Mouse (Mus musculus) Patski (cell line): ENCODE measurements around the gene Rerg. TPM values are rescaled to one million over a fixed set of nuclear protein-coding genes. Genes with fewer than 3 reads are reported as not detected.
A peak's percentile ranks its signal among the peaks of the same experiment; 100 is the strongest.

Experiments used
- ATAC-seq: fragments of 100-300 bp; one replicate; pipeline ENCODE4 v1.8.0; 2021
- CTCF ChIA-PET: fragments of 350-600 bp; sonication (Branson Sonifier 250); formaldehyde crosslinking; loops from one replicate; lab custom pipeline; 2022; ENCODE audit warnings: inconsistent platforms; lab: Charles Lee
- POLR2A ChIA-PET: fragments of 350-600 bp; sonication (Branson Sonifier 250); formaldehyde crosslinking; loops from one replicate; lab custom pipeline; 2022; ENCODE audit warnings: antibody characterized with exemption, inconsistent platforms; lab: Charles Lee
- DNase-seq: peaks from one replicate; pipeline ENCODE4 v3.0.0-alpha.2; 2011; ENCODE audit warnings: low read depth, low spot score
- H3K27me3 ChIP-seq: fragments of 371-371 bp; one replicate; pipeline ENCODE4 v1.5.1; 2021
- CTCF ChIP-seq: fragments of 100-300 bp; IDR thresholded peaks from one replicate; pipeline ENCODE4 v1.5.1; 2021
- in situ Hi-C: fragments of 300-500 bp; cut with MboI; formaldehyde crosslinking; loops from 3 replicates; pipeline ENCODE4 v1.11.1; 2018; ENCODE audit warnings: low pct_unique_long_range_greater_than_20kb, mixed read lengths
- polyA plus RNA-seq: library from polyadenylated mRNA; unstranded; gene quantifications from one replicate; pipeline ENCODE4 v1.2.3, GENCODE M21; 2021

Gene Rerg
- polyA plus RNA-seq, 1 experiment from 2014 or later = 2.3 TPM

DNA sequence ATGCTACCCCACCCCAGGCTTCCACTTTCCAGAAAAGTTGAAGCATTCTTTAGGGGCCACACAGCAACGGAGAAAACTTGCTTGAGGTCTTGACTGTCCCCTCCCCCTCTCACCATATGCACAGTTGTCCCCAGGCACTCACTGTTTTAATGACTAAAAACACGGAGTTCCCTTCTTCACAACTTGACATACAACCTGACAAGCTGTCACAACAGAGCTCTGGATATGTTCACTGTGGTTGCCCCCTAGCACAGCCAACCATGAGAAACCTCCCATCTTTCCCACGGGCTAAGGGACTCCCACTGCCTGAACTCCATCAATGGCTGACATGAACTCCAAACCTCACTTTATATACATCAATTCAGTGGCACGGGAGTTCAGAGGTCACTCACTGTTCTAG, 3.5 kb downstream of the Rerg start:
- in situ Hi-C loops = no loop called here
- POLR2A ChIA-PET = interaction anchor here (0.7 kb wide), 1 partner anchor 98 kb away, joined by 4 read pairs; no protein-coding TSS in a partner anchor
- CTCF ChIA-PET = interaction anchor here (0.6 to 1.3 kb wide), 3 partner anchors 44 to 68 kb away, joined by 3 read pairs; no protein-coding TSS in a partner anchor

DNA sequence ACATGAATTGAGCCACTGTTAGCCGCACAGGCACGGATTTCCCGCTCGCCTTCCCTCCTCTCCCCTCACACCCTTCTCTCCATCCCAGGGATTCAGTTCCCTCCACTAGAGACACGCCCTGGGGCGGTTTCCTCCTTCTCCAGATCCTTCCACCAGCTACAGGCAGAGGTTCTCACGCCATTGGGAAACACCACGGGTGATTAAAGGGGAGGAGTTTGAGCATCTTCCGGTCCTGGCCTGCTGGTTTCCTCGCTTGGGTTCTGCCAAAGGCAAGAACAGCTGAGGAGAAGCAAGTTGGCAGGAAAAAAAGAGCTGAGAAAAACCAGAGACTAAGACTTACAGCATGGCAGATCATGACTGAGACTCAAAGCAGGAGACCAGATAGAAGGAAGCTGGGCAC, 6.7 kb downstream of the Rerg start:
- ChIA-PET POLR2A (no interaction called here), CTCF (interaction anchor here (0.9 to 1.6 kb wide), 2 partner anchors 13 to 19 kb away, joined by 3 to 4 read pairs; no protein-coding TSS in a partner anchor)
- in situ Hi-C loops = no loop called here
- ATAC-seq = no peak
- no peaks in the 10 kb centered on the region for H3K27me3 ChIP-seq
- DNase-seq = no peak
- no peak for TF ChIP-seq CTCF

More for the DNA sequence above, 3.5 kb downstream of the Rerg start:
- DNase-seq (no peak), ATAC-seq (no peak)
- no peak for TF ChIP-seq CTCF
- H3K27me3 ChIP-seq = peaks cover 4% of the 10 kb centered on the region

DNA sequence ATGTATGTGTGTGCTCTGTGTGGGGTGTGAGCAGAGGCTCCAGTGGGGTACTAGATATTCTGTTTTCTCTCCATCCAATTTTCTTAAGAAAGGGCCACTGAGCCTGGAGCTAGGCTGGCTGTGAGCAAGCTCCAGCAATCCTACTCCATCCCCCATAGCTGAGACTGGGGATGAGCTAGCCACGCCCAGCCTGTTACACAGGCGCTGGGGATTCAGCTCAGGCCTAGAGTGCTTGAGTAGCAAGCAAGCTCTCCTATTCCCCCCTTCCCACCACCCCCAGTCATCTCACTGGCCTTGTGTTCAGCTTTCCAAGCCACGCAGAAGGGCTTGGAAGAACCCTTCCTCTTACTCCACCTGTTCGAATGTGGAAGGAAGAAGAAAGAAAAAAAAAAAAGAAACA, 7.2 kb downstream of the Rerg start:
- ATAC-seq (no peak), DNase-seq (no peak)
- POLR2A ChIA-PET = no interaction called here
- CTCF ChIA-PET = interaction anchor here (0.9 to 1.6 kb wide), 2 partner anchors 13 to 19 kb away, joined by 3 to 4 read pairs; no protein-coding TSS in a partner anchor
- no peaks in the 10 kb centered on the region for H3K27me3 ChIP-seq
- in situ Hi-C loops = no loop called here
- no peak for TF ChIP-seq CTCF

DNA sequence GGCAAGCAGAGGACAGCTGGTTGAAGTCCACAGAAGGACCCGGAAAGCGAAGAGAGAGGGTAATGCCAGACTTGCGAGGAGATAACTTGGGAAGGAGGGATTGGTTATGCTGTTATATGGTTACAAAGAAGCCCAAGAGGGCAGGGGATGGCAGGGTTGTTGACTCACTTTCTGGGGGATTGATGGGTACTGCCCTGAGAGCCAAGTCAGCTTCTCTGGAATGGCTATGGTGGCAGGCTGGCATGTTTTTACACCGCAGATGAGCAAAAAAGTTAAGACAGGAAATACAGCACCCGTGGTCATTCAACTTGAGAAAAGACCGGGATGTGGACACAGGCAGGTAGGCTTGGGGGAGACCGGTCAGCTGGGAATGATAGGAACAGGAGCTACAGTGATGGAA, 7.8 kb downstream of the Rerg start:
- no peak for ATAC-seq

DNA sequence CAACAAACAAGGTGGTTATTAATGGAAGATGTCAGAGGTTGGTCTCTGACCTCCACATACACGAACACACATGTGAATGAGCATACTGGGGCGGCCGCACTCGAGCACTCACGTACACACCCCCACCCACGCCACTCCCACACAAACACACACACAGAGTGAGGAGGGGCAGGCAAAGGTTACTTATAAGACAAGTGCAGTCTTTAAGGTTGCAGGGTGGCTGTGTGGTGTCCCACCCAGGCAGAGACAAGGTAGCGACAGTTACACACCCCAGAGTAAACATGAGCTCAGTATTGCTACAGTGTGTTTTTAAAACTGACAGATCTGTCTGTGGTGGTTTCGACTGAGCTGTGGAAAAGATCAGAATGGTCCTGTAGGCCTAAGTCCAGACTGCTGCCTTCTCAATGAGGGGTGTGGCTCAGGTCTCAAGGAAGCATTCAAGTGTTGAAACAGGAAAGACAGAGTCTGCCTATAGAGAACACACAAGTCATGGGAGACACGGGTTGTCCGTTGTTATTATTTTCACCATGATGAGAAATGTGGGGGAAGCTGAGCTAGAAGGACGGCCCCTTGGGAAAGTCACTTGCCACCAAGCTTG, 8.7 kb downstream of the Rerg start:
- ATAC-seq = no peak
- ChIA-PET CTCF (interaction anchor here (0.7 to 3.5 kb wide), 3 partner anchors 8 to 105 kb away, joined by 3 to 12 read pairs (median 3); partner anchors contain the start of gene Rerg), POLR2A (no interaction called here)
- no peak for TF ChIP-seq CTCF
- H3K27me3 ChIP-seq = no peaks in the 10 kb centered on the region
- DNase-seq = no peak
- in situ Hi-C loops = no loop called here

More for the DNA sequence above, 7.8 kb downstream of the Rerg start:
- CTCF ChIA-PET = interaction anchor here (0.9 to 1.6 kb wide), 2 partner anchors 12 to 18 kb away, joined by 3 to 4 read pairs; no protein-coding TSS in a partner anchor
- no peak for DNase-seq
- POLR2A ChIA-PET = interaction anchor here (0.6 kb wide), 1 partner anchor 54 kb away, joined by 3 read pairs; no protein-coding TSS in a partner anchor
- no peaks in the 10 kb centered on the region for H3K27me3 ChIP-seq
- in situ Hi-C loops = no loop called here
- no peak for TF ChIP-seq CTCF

DNA sequence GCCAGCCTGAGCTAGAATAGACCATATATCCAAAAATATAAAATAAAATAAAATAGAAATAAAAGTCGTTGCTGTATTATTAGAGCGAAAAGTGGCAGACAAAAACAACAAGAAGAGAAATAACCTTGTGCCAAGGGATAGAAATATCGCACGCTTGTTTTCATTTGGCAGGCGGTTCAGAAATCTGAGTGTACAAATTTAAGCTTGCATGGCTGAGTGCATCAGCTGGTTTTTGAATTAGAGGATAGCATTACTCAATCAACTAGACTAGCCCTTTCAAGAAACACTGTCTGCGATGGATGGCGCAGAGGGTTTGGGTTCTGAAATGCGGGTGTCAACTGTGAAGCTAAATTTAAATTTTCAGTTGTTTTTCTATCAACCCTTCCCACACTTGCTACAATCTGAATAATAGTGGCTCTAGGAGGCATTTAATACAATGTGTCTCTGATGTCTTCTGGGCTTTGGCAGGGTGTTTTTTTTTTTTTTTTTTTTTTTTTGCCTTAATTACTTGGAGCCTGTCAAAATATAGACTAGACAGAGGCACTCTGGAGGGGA, 10.8 kb downstream of the Rerg start:
- ChIA-PET CTCF (interaction anchor here (1.1 to 3.5 kb wide), 4 partner anchors 10 to 61 kb away, joined by 4 to 12 read pairs (median 6); partner anchors contain the start of gene Rerg), POLR2A (no interaction called here)
- no peak for TF ChIP-seq CTCF
- H3K27me3 ChIP-seq = no peaks in the 10 kb centered on the region
- in situ Hi-C loops = no loop called here
- ATAC-seq (peak; percentile 51), DNase-seq (no peak)

DNA sequence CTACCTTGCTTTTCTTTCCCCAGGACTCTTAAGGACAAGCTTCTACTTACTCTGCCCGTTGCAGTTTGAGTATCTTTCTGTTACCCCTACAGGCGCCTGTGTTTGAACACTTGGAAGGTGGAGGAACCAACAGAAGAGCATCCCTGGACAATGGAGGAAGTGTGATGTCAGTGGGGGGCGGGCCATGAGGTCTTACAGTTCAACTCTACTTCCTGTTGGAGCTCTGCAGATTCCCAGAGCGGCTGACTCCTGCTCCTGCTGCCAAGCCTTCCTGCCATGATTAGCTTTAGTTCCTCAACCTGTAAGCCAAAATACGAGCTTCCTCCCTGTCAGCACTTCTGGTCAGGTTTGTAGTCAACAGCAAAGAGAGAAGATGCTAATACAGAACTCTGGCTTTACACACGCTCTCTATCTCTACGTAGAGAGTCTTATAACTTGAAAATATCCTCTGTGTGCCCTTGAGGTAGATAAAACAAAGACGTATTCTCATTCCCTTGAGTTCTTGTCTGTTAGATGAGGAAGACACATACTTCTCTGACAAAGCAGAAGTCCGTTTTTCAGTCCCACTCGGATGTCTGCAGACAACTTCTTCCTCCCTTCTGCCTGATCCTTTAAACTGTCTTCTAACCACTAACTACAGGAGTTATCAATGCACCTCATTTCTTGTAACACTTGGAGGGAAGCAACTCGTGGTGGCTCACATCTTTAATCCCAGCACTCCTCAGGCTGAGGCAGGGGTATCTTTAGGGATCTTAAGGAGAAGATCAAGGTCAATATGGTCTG, 13.7 kb downstream of the Rerg start:
- ChIA-PET CTCF (no interaction called here), POLR2A (no interaction called here)
- in situ Hi-C loops = no loop called here
- TF ChIP-seq CTCF = no peak
- DNase-seq (no peak), ATAC-seq (no peak)
- H3K27me3 ChIP-seq = no peaks in the 10 kb centered on the region

DNA sequence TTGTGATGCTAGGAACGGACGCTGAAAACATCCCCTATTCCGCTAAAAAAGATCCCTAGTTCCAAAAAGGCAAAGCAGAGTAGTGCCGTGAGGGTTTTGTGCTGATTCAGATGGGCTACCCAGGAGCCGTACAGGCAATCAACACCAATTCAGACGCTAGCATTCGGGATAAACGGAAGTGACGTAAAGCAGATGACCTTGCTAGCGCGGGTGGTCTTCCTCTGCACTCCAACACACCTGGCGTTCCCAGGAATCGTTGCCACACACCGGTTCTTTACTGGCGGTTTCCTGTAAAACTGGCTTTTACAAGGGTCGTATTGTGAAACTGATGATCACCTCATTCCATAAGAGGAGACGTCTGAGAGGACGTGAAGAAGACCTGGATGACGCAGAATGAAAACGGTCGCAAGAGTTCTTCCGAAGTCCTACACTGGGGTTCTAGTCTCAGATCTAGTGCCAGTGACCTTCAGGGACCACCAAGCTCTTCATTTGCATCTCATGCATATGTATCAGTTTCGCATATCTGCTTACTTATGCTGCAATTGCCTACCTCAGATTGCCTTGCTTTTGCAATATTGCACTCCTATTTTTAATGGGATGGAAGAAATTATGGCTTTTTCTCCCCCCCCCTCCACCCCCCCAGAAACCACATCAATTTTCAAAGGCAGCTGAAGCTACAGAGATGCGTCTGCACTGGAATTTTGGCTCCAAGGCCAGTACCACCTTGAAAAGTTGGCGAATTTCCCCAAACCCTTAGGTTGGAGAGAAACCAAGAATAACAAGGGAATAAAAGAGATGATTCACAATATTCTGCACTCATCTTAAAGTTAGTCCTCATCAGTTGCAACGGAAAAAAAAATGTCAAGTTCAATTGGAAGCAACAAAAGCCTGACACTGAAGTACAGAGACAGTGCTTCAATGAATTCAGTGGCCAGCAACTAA, 14.8 kb downstream of the Rerg start:
- CTCF ChIA-PET = interaction anchor here (1.0 to 1.2 kb wide), 2 partner anchors 11 to 57 kb away, joined by 3 read pairs; no protein-coding TSS in a partner anchor
- DNase-seq (no peak), ATAC-seq (peak; percentile 63)
- POLR2A ChIA-PET = no interaction called here
- no peaks in the 10 kb centered on the region for H3K27me3 ChIP-seq
- TF ChIP-seq CTCF = no peak
- in situ Hi-C loops = no loop called here

DNA sequence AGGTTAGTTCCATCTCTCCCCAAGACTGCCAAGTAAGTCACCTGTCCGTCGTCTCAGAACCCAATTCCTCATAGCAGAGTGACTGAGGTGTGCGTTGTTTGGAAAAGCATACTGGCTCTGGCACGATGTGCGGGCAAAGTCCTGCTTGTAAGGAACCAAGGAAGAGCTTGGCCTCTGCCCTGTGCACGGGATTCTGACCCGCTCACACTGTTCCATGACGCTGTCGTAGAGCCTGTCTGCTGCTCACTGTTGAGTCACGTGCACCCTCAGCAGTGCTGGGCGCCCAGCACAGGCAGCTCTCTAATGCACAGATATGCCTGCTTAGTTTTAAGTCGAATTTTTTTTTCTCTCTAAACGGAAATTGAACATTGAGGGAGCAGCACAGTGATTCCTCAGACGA, 17.3 kb downstream of the Rerg start:
- in situ Hi-C loops = no loop called here
- no peak for ATAC-seq
- no peaks in the 10 kb centered on the region for H3K27me3 ChIP-seq
- TF ChIP-seq CTCF = no peak
- ChIA-PET CTCF (interaction anchor here (0.9 kb wide), 1 partner anchor 9 kb away, joined by 4 read pairs; no protein-coding TSS in a partner anchor), POLR2A (no interaction called here)
- DNase-seq = no peak
